Mouse (Mus musculus): Measurements from ENCODE around the gene Slc16a6. TPM values are rescaled to one million over a fixed set of nuclear protein-coding genes. Genes with fewer than 3 reads are reported as not detected.
A peak's percentile ranks its signal among the peaks of the same experiment; 100 is the strongest.

Gene Slc16a6
- polyA plus RNA-seq, 1 experiment = 50.4 TPM

DNA sequence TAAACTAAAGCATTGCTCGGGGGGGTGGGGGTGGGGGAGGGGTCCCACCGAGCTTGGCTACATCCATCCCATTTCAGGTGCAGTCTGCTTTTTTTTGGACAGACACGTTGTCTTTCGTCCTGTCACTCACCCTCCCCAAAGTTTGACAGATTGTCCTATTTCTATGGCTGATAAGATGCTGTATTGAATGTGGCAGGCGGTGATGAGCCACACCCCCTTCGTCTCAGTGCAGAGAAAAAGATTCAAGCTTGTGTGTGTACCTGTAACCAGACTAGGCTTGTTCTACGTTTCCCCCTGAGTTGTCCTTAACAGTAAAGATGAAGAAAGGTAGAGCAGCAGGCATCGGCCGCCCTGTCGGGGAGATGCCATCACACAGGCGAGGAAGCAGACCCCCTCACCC, 22.2 kb downstream of the Slc16a6 start:
- H3K27ac ChIP-seq (ENCODE audit: control insufficient read depth, insufficient read depth, low read depth, low read length, poor library complexity) = no peak overlapping the region
- no peaks in the 10 kb centered on the region for H3K4me1 ChIP-seq (ENCODE audit: control insufficient read depth, insufficient read depth, low read length)
- no peak for TF ChIP-seq CTCF (IDR thresholded peaks at IDR 0.05; ENCODE audit: control insufficient read depth, insufficient read depth, low read length)
- TF ChIP-seq POLR2A (IDR thresholded peaks at IDR 0.05; ENCODE audit: borderline replicate concordance, control insufficient read depth, low read depth, low read length) = no peak
- no peak overlapping the region for H3K4me3 ChIP-seq (replicated peaks; ENCODE audit: control insufficient read depth, low read depth, low read length)
- 67% methylated on average over 11 of the region's 11 CpGs for WGBS

DNA sequence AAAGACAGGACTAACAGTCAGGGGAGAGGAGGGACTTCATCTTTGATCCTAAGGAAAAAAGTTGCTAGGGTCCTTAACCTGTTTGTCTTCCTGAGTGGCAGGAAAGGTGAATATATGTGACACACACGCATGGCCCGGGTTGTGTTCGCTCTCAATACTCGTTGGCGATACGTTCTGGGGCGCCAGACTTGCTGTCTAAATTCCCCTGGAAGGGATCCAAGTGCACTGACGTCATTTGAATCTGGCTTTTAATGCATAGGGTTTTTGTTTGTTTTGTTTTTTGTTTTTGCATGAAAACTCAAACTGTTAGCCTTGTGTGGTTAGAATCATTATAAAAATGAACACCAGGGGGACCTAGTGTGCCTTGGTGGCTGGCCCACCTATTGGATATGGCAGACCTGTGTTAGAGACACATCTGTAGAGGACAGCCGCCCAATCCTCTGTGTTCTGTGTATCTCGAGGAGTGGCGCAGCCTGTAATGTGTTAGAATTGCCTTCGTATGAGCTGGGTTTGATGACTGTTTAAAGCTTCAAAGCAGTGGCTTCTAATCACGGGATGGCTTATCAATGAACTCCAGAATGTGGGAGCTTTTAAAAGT, 27.9 kb downstream of the Slc16a6 start:
- WGBS = 47% methylated on average over 13 of the region's 13 CpGs
- Histone ChIP-seq H3K4me1 (ENCODE audit: control insufficient read depth, insufficient read depth, low read length) (no peaks in the 10 kb centered on the region; the same call in 1 of the 2 replicates), H3K4me3 (replicated peaks; ENCODE audit: control insufficient read depth, low read depth, low read length) (no peak overlapping the region), H3K27ac (ENCODE audit: control insufficient read depth, insufficient read depth, low read depth, low read length, poor library complexity) (no peak overlapping the region)
- TF ChIP-seq POLR2A (IDR thresholded peaks at IDR 0.05; ENCODE audit: borderline replicate concordance, control insufficient read depth, low read depth, low read length) (no peak), CTCF (IDR thresholded peaks at IDR 0.05; ENCODE audit: control insufficient read depth, insufficient read depth, low read length) (peak; percentile 81)

DNA sequence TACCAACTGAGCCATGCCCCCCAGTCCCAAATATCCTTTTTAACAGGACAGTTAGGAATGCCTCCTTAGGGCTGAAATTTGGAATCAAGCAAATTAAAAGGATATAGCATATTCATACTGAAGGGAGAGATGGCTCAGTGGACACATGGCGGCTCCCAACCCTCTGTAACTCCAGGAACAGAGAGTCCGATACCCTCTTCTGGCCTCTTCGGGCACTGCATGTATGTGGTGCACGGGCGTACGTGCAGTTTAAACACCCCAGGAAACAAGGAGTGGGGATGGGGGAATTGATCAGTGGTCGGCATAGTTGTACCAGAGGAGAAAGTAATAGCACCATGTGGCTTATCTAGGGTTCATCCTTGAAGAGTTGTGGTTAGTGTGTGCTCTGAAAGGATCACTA, 28.8 kb downstream of the Slc16a6 start:
- WGBS = 50% methylated on average over 7 of the region's 7 CpGs
- Histone ChIP-seq H3K4me3 (replicated peaks; ENCODE audit: control insufficient read depth, low read depth, low read length) (no peak overlapping the region), H3K27ac (ENCODE audit: control insufficient read depth, insufficient read depth, low read depth, low read length, poor library complexity) (no peak overlapping the region), H3K4me1 (ENCODE audit: control insufficient read depth, insufficient read depth, low read length) (no peaks in the 10 kb centered on the region; the same call in 1 of the 2 replicates)
- peak; percentile 42; the same call in 1 of the 2 replicates for TF ChIP-seq CTCF (IDR thresholded peaks at IDR 0.05; ENCODE audit: control insufficient read depth, insufficient read depth, low read length)
- no peak for TF ChIP-seq POLR2A (IDR thresholded peaks at IDR 0.05; ENCODE audit: borderline replicate concordance, control insufficient read depth, low read depth, low read length)

DNA sequence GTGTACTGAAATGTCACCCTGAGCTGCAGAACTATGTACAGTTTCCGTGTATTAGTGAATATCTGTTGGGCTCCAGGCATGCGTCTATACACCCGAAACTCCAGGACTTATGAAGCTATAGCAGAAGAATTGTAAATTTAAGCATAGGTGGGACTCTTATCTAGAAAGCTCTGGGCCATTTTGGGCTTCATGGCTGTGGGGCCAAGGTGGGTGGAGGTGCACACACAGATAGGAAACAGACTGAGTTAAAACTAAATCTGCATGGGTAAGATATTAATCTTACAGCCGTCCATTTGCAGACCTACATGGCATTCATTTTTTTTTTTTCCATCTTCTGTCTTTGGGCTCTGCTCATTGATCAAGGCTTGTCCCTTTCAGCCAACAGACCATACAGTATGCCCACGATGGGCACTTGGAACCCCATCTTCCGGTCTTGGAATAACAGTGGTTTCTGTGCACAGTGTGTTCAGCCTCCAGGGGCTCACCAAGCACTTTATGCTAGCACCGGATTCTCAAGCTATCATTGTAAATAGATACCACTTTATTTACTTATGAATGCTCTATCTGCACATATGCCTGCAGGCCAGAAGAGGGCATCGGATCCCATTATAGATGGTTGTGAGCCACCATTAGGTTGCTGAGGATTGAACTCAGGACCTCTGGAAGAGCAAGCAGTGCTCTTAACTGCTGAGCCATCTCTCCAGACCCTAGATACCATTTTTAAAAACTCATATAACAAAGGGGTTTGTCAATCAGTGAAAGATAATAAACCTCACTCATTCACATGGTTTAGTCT, 29.7 kb downstream of the Slc16a6 start:
- 77% methylated on average over 8 of the region's 8 CpGs for WGBS
- Histone ChIP-seq H3K27ac (ENCODE audit: control insufficient read depth, insufficient read depth, low read depth, low read length, poor library complexity) (no peak overlapping the region), H3K4me1 (ENCODE audit: control insufficient read depth, insufficient read depth, low read length) (no peaks in the 10 kb centered on the region; the same call in 1 of the 2 replicates), H3K4me3 (replicated peaks; ENCODE audit: control insufficient read depth, low read depth, low read length) (no peak overlapping the region)
- TF ChIP-seq CTCF (IDR thresholded peaks at IDR 0.05; ENCODE audit: control insufficient read depth, insufficient read depth, low read length) (no peak), POLR2A (IDR thresholded peaks at IDR 0.05; ENCODE audit: borderline replicate concordance, control insufficient read depth, low read depth, low read length) (no peak)

DNA sequence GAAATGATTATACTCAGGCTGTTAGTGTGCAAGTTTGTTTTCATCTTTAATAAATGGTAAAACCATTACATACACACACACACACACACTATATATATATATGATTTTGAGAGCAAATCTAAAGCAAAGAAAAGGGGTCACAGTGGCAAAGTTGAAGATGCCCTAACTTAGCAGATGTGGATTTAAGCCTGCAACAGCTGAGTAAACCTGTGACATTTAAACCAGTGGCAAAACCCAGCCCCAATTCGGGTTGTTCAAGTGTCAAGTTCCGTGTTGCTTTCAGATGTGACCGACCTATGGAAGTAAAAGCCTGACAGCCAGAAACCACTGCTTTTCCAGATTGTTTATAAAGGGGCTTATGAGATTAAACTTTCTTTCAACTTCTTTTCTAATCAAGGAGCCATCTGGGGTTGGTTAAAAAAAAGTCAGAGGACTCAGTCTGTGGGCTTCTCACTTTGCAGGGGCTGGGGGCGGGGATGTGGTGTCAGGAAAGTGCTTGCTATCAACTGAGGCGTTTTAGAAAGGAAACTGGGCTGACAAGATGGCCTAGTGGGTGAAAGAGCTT, 31.1 kb downstream of the Slc16a6 start:
- Histone ChIP-seq H3K27ac (ENCODE audit: control insufficient read depth, insufficient read depth, low read depth, low read length, poor library complexity) (no peak overlapping the region), H3K4me1 (ENCODE audit: control insufficient read depth, insufficient read depth, low read length) (peaks cover 1% of the 10 kb centered on the region; the same call in 1 of the 2 replicates), H3K4me3 (replicated peaks; ENCODE audit: control insufficient read depth, low read depth, low read length) (no peak overlapping the region)
- 53% methylated on average over 5 of the region's 5 CpGs for WGBS
- TF ChIP-seq CTCF (IDR thresholded peaks at IDR 0.05; ENCODE audit: control insufficient read depth, insufficient read depth, low read length) (no peak), POLR2A (IDR thresholded peaks at IDR 0.05; ENCODE audit: borderline replicate concordance, control insufficient read depth, low read depth, low read length) (no peak)

DNA sequence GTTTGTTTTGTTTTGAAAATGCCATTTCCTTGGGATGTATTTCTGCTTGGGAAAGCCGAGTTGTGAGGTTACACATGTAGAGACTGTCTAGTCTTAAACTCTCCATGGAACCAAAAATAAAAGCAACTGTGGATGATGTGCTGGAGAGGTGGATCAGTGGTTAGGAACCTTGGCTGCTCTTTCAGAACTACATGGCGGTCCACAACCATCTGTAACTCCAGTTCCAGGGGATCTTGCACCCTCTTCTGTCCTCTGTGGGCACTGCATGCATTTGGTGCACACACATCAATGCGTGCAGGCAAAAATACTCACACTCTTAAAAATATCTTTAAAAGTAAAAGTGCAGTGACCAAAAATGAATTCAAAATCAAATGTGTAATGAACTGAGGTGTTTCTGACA, 32.3 kb downstream of the Slc16a6 start:
- Histone ChIP-seq H3K27ac (ENCODE audit: control insufficient read depth, insufficient read depth, low read depth, low read length, poor library complexity) (no peak overlapping the region), H3K4me1 (ENCODE audit: control insufficient read depth, insufficient read depth, low read length) (peaks cover 1% of the 10 kb centered on the region; the same call in 1 of the 2 replicates), H3K4me3 (replicated peaks; ENCODE audit: control insufficient read depth, low read depth, low read length) (no peak overlapping the region)
- WGBS = 57% methylated on average over 3 of the region's 3 CpGs
- no peak for TF ChIP-seq POLR2A (IDR thresholded peaks at IDR 0.05; ENCODE audit: borderline replicate concordance, control insufficient read depth, low read depth, low read length)
- peak; percentile 83 for TF ChIP-seq CTCF (IDR thresholded peaks at IDR 0.05; ENCODE audit: control insufficient read depth, insufficient read depth, low read length)

DNA sequence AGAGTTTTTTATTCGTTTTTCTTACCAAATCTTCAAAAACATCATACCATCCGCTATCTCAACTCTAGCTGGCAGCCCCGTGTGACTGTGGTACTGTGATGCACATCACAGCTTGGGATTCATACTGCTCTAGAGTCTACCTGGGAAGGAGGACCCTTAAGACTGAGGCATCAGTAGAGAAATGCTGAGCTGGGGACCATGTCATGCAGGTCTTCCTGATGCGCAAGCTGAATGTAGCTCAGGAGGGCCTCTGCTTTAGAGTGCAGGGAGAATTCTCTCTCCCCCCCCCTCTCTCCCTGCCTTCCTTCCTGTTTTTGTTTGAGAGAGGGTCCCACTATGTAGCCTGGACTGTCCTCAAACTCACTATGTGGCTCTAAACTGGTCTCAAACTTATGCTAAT, 32.8 kb downstream of the Slc16a6 start:
- H3K4me1 ChIP-seq (ENCODE audit: control insufficient read depth, insufficient read depth, low read length) = peaks cover 1% of the 10 kb centered on the region; the same call in 1 of the 2 replicates
- H3K27ac ChIP-seq (ENCODE audit: control insufficient read depth, insufficient read depth, low read depth, low read length, poor library complexity) = no peak overlapping the region
- H3K4me3 ChIP-seq (replicated peaks; ENCODE audit: control insufficient read depth, low read depth, low read length) = no peak overlapping the region
- no peak for TF ChIP-seq CTCF (IDR thresholded peaks at IDR 0.05; ENCODE audit: control insufficient read depth, insufficient read depth, low read length)
- no peak for TF ChIP-seq POLR2A (IDR thresholded peaks at IDR 0.05; ENCODE audit: borderline replicate concordance, control insufficient read depth, low read depth, low read length)
- WGBS = 46% methylated on average over 4 of the region's 4 CpGs

DNA sequence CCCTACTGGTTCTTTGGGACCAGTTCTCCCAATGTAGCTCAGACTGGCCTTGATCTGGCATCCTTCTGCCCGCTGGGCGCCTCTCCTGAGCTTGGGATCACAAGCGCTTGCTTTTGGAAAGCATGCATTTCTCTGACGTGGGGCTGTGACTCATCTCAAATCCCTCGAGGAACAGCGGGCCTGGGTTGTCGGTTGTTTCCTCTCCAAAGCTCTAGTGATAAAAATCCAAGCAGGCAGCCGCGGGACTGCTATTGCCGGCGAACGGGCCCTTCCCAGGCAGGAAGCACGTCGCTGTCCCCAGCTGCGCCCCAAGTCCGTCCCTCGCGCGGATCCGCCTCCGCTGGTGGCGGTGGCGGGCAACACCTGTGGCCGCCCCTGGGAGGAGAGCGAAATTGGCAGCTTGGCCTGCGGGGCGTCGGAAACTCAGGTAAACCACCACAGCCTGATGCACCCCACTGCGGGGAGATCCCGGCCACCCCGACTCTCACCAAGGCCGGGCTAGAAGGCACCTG, 33.5 kb downstream of the Slc16a6 start:
- WGBS = 2% methylated on average over 32 of the region's 32 CpGs

More for the DNA sequence above, 33.5 kb downstream of the Slc16a6 start:
- TF ChIP-seq POLR2A (IDR thresholded peaks at IDR 0.05; ENCODE audit: borderline replicate concordance, control insufficient read depth, low read depth, low read length) (peak; percentile 62; the same call in 1 of the 2 replicates), CTCF (IDR thresholded peaks at IDR 0.05; ENCODE audit: control insufficient read depth, insufficient read depth, low read length) (no peak)
- peak overlapping the region; percentile 70 for H3K27ac ChIP-seq (ENCODE audit: control insufficient read depth, insufficient read depth, low read depth, low read length, poor library complexity)
- H3K4me3 ChIP-seq (replicated peaks; ENCODE audit: control insufficient read depth, low read depth, low read length) = peak overlapping the region; percentile 62
- H3K4me1 ChIP-seq (ENCODE audit: control insufficient read depth, insufficient read depth, low read length) = peaks cover 1% of the 10 kb centered on the region; the same call in 1 of the 2 replicates

All from bone marrow, adult 2 months (tissue).